Comparison of ENCODE assay signal across 18 mouse cellular contexts in the genomic region with DNA sequence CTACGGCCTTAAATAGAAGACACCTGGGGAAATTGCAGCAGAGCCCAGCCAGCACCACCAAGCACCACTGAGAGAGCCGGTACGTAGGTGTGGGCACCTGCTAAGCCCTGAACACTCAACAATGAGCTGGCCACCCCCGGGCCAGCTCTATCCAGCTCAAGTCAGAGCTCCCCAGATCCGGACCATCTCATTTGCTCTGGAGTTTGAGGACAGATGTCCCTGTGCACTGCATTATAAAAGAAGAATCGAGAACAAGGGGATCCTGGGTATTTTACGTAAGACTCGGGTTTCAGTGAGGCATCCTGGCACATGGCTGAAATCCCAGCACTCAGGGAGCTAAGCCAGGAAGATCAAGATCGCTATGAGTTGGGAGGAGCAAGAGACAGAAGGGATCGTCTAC. TPM values are rescaled to one million over a fixed set of nuclear protein-coding genes. Genes with fewer than 3 reads are reported as not detected.
A peak's percentile ranks its signal among the peaks of the same experiment; 100 is the strongest.
DNase-seq lines count a peak whose midpoint lies in the region.
"Had no signal": no experiment of that assay in that cellular context is flagged by ENCODE, and none has a peak within 500 bp of the region (broad histone marks: within the 10 kb centered on the region; RNA-seq: fewer than 3 reads in every experiment).

No protein-coding gene starts in this region.

- peak; percentile 27 to 33 for DNase-seq in layer of hippocampus, adult 8-10 months (ENCODE audit: low spot score in 2 of 2)
- no peak for DNase-seq in layer of hippocampus, postnatal 25 days (ENCODE audit: extremely low spot score in 1 of 2, low spot score in 1 of 2)
- DNase-seq in right cerebral cortex, adult 18-20 months, result peak; percentile 56
- no peak for DNase-seq in right cerebral cortex, postnatal 10 days (ENCODE audit: low spot score in 2 of 2)
- peak; percentile 16 for DNase-seq in adipocyte (ENCODE audit: low spot score)
- DNase-seq in telencephalon, adult 2 months (ENCODE audit: low read depth, low spot score), result peak; percentile 46
- DNase-seq in adrenal gland, adult (ENCODE audit: inconsistent age in 2 of 2, low spot score in 1 of 2), result no peak
- DNase-seq: adrenal gland, adult 8-10 months; cerebellum, adult 8-10 months; cerebellum, postnatal 25 days; forebrain, postnatal 0 days; gastrocnemius, postnatal 14 days; heart, adult 11 months; kidney, adult 2 months; kidney, postnatal 4 days; layer of hippocampus, postnatal 36 days; lung, adult 2 months; lung, postnatal 10 days had no signal

RNA-seq across cellular contexts. Expression of a gene that starts 41.2 kb away (rescaled TPM):
- total RNA-seq in layer of hippocampus, adult 8-10 months (2022), result 10 to 100 TPM; 18.0 to 21.1 (median 19.8) TPM
- total RNA-seq in layer of hippocampus, postnatal 25 days (2021), result 1 to 10 TPM; 8.2 to 9.1 TPM

RNA-seq across cellular contexts. Expression of a gene that starts 51.0 kb away (rescaled TPM):
- total RNA-seq in layer of hippocampus, adult 8-10 months (2022), result 1 to 10 TPM in 3 of 4 experiments, under 1 TPM in 1; 0.59 to 1.5 (median 1.3) TPM
- 1 to 10 TPM in 1 of 2 experiments, under 1 TPM in 1; 0.71 to 1.2 TPM for total RNA-seq in layer of hippocampus, postnatal 25 days (2021)

Comparison
In these comparisons a context has a peak if more than half of its experiments do, and no peak if none do; other contexts are left out.
1. DNase-seq: peak in layer of hippocampus, adult 8-10 months (2 of 2), right cerebral cortex, adult 18-20 months (single experiment), adipocyte (single experiment) and telencephalon, adult 2 months (single experiment); none in layer of hippocampus, postnatal 25 days (0 of 2), right cerebral cortex, postnatal 10 days (0 of 2) and adrenal gland, adult (0 of 2).